Mouse (Mus musculus) olfactory bulb, adult 2 months (tissue): Measurements from ENCODE around the gene Map7. TPM values are rescaled to one million over a fixed set of nuclear protein-coding genes. Genes with fewer than 3 reads are reported as not detected.

Source experiments
- H3K27ac ChIP-seq: fragments of 200-500 bp; 2 replicates; pipeline ENCODE4 v1.5.1; 2012; ENCODE audit warnings: low read depth, low read length; ENCODE audit not compliant: insufficient read depth
- H3K4me1 ChIP-seq: fragments of 200-500 bp; 2 replicates; pipeline ENCODE4 v1.6.1; 2012; ENCODE audit warnings: low read length; ENCODE audit not compliant: control insufficient read depth, insufficient read depth
- H3K4me3 ChIP-seq: fragments of 200-500 bp; 2 replicates; pipeline ENCODE4 v1.5.1; 2012; ENCODE audit warnings: mild to moderate bottlenecking, low read depth, low read length, moderate library complexity; ENCODE audit not compliant: insufficient read depth
- CTCF ChIP-seq: fragments of 200-500 bp; IDR thresholded peaks from 2 replicates; pipeline ENCODE4 v1.5.1; 2012; ENCODE audit warnings: low read depth, mild to moderate bottlenecking, low read length, moderate library complexity; ENCODE audit not compliant: insufficient read depth
- POLR2A ChIP-seq: fragments of 200-500 bp; IDR thresholded peaks from 2 replicates; pipeline ENCODE4 v1.6.1; 2012; ENCODE audit warnings: mild to moderate bottlenecking, low read depth, low read length, moderate library complexity; ENCODE audit not compliant: insufficient read depth
- WGBS: fragments of 180-500 bp; shearing (Covaris S2); methylation state at CpG from one replicate; pipeline ENCODE4 v1.1.7; 2018; 5-methylcytosine and 5-hydroxymethylcytosine counted together
- polyA plus RNA-seq: library from polyadenylated mRNA; stranded (reverse); fragments of >200 nt; gene quantifications from 2 replicates; pipeline ENCODE4 v1.2.4, GENCODE M21; 2012; ENCODE audit warnings: low replicate concordance; ENCODE audit not compliant: missing spikeins, insufficient read depth, insufficient read length

Map7 gene
- polyA plus RNA-seq, 1 experiment = not detected

DNA sequence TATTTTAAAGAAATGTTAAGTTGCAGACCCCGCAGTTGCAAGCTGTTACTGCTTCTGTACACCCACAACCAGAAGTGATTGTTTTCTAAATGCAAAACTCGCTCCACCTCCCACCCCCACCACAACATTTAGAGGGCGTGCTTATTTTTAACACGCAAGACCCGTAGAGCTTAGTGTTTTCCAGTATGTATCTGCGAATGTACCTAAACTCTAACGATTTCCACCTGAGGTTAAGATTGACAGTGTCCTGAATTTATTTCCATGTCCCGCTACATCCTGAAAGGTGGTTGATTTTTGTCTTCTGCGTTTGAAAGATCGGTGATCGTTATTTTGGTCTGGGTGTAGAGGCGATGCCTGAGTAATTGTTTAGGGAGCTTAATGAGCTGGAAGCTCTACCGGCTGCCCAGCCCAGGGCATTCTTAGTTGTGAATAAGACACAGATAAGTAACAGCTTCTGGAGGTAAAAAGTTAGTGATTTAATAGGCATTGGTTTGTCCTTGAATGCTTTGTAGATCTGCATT is 1.6 kb downstream of the Map7 start:
- no peak overlapping the region for H3K27ac ChIP-seq
- H3K4me3 ChIP-seq = peak overlapping the region; percentile 75
- H3K4me1 ChIP-seq = 0 out of 2 replicates have a peak, but pooled peaks cover 2% of the 10 kb centered on the region
- 2% methylated on average over 13 of the region's 13 CpGs for WGBS
- TF ChIP-seq CTCF (no peak), POLR2A (no peak)

DNA sequence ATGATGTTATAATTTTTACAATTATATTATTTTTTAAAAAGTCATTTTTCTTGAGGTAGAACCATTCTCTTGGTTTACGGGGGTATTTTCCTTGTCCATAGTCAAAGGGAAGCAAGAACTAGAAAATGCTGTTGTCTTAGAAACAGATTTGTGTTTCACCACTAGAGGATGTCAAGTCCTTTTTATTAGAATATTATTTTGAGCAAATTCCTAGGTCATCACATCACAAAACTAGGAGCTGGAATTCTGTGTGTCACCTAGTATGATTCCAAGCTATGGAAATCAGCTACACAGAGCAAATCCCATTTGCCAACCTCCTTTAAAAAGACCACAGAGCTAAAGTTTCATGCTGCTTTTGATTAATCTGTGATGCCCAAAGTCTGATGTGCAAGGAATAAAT is 3.9 kb downstream of the Map7 start:
- peaks cover 5% of the 10 kb centered on the region; the same call in 1 of the 2 replicates for H3K4me1 ChIP-seq
- no peak overlapping the region for H3K27ac ChIP-seq
- TF ChIP-seq CTCF = no peak
- TF ChIP-seq POLR2A = no peak
- 77% methylated on average over 1 of the region's 1 CpGs for WGBS
- H3K4me3 ChIP-seq = no peak overlapping the region

DNA sequence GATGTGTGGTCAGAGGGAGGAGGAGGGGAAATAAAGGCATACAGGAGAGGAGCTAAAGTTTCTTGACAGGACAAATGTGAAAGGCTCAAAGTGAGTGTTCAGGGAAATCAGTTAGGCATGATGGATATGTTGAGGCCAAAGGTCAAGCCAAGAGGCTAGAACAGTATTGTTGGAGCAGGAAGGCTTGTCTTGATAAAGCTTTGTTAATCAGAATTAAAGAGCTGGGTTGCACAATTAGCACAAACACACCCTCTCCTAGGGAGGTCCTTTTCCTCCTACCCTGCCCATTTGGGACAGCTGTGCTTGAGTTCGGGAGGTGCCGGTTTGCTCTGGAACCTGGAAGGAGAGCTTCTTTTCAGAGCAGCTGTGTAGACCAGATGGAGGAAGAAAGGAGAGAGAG is 5.2 kb downstream of the Map7 start:
- H3K4me3 ChIP-seq = no peak overlapping the region
- H3K4me1 ChIP-seq = peaks cover 3% of the 10 kb centered on the region; the same call in 1 of the 2 replicates
- 76% methylated on average over 2 of the region's 2 CpGs for WGBS
- TF ChIP-seq CTCF (no peak), POLR2A (no peak)
- H3K27ac ChIP-seq = no peak overlapping the region

DNA sequence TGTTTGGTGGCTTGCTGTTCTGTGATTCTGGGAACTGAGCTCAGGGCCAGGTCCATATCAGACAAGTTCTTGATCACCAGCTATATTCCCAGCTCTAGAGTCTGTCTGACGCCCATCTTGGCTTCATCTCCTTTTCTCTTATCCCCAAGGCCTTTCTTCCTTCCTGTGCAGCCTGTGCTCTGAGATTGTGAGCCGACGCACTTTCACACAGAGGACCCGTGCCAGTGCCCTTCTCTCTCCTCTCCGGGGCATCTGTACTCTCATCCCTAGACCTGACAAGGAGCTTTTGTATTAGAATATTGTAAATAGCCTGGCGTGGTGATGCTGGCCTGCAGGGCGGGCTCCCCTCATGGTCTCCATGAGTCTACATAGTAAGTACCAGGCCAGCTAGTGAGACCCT is 7.1 kb downstream of the Map7 start:
- Histone ChIP-seq H3K27ac (no peak overlapping the region), H3K4me1 (peaks cover 3% of the 10 kb centered on the region; the same call in 1 of the 2 replicates), H3K4me3 (no peak overlapping the region)
- TF ChIP-seq CTCF (no peak), POLR2A (no peak)
- 73% methylated on average over 7 of the region's 7 CpGs for WGBS

DNA sequence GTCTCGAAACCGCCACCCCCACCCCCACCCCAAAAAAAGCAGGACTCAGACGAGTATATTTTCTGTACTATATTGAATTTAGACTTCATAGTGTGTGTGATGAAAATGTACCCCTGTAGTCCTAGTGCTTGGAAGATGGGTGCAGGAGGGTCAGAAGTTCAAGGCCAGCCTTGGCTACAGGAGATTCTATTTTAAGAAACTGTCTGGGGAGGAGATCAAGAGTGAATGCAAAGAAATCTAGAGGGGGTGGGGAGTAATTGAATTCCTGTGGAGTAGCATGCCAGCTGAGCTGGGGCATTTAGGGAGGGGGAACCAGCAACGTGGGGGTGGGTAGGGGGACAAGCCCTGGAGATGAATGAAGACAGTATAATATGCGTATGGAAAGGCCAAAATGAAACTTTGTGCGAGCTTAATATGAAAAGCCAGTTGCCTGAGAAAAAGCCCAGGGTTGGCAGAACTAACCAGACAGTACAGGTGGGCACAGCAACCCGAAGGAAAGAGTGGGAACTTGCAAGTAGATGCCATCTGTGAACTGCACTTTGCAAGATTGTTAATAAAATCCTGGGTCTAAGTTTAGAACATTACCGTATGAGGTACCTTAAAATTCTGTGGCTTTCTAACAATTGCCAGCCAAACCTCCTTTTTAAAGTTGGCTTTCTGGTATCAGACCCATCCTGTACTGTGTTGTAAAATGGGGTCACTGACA is 8.9 kb downstream of the Map7 start:
- Histone ChIP-seq H3K27ac (no peak overlapping the region), H3K4me3 (no peak overlapping the region), H3K4me1 (peaks cover 3% of the 10 kb centered on the region; the same call in 1 of the 2 replicates)
- TF ChIP-seq CTCF (no peak), POLR2A (no peak)
- WGBS = 75% methylated on average over 8 of the region's 8 CpGs

DNA sequence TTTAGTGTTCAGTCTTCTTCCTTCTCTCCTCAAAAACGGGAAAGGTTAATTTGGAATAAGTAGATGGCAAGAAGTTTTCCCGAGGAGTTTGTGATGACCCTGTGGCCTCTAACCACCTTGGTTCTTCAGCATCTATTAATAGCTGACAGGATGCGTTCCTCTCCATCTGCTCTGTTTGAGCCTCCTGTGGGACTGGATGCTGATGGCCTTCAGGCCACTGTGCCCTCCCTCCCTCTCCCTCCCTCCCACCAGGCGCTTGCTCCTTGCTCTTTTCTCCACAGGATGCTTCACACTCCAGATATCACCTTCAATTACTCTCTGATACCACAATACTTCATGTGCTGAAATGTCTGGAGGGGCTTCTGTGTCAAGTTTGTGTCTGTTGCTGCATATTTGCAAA is 10.5 kb downstream of the Map7 start:
- WGBS = 85% methylated on average over 4 of the region's 4 CpGs
- Histone ChIP-seq H3K27ac (no peak overlapping the region), H3K4me3 (no peak overlapping the region), H3K4me1 (peaks cover 3% of the 10 kb centered on the region; the same call in 1 of the 2 replicates)
- TF ChIP-seq CTCF (no peak), POLR2A (no peak)

DNA sequence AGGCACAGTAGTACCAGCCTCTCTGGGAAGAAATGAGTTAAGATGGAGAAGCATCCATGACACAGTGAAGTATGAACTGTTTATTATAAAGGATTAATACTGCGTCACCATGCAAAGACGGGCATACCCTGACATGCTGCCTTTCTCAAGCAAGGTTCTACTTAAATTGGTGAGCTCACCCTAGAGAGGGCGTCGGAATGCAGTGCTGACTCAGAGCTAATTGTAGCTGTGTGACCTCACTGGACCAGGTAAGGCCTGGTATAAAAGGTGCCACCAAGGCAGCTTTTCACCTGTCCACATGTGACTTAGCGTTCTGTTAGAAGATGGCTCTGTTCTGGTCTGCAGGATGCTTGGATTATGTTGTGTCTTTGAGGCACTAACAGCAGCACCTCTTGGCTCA is 11.0 kb downstream of the Map7 start:
- no peak overlapping the region for H3K27ac ChIP-seq
- H3K4me1 ChIP-seq = peaks cover 3% of the 10 kb centered on the region; the same call in 1 of the 2 replicates
- TF ChIP-seq POLR2A = no peak
- TF ChIP-seq CTCF = no peak
- no peak overlapping the region for H3K4me3 ChIP-seq
- 93% methylated on average over 5 of the region's 5 CpGs for WGBS

DNA sequence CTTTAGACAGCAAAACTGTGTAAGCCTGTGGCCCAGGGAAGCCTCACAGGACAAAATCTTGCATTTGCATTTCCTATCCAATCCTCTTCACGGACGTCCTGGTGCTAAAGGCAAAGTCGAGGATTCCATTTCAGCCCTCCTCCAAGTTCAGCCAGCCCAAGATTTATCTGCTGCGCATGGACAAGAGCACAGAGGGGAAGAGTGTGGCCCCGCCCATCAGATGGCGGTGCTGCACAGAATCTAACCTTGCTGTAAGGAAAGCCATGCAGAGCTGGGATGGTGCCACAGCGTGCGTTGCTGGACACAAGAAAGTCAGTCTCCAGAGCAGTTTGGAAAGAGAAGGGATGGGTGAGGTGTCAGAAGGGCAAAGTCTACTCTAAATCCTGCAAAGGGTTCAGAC is 12.6 kb downstream of the Map7 start:
- Histone ChIP-seq H3K4me3 (no peak overlapping the region), H3K27ac (no peak overlapping the region), H3K4me1 (no peaks in the 10 kb centered on the region)
- 87% methylated on average over 8 of the region's 8 CpGs for WGBS
- TF ChIP-seq CTCF = no peak
- TF ChIP-seq POLR2A = no peak

DNA sequence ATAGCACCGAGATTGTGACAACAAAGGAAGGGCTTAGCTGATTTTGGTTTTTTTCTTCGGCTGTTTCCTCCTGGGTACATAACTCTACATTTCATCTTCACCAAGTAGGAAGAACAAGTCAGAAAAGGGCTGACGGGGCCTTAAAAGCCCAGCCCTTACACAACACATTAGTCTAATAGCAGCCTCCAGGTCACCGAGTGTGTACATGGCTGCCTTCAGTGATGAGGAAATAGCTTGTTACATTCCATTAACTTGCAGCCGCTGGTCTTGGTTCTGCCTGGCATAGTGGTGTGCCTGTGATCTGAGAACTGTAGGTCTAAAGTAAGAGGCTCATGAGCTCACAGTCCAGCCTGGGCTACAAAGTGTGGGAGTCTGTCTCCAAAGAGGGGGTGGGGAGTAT is 16.5 kb downstream of the Map7 start:
- WGBS = 93% methylated on average over 5 of the region's 5 CpGs
- no peak for TF ChIP-seq POLR2A
- no peak for TF ChIP-seq CTCF
- H3K4me1 ChIP-seq = peaks cover 2% of the 10 kb centered on the region; the same call in 1 of the 2 replicates
- no peak overlapping the region for H3K4me3 ChIP-seq
- no peak overlapping the region for H3K27ac ChIP-seq

DNA sequence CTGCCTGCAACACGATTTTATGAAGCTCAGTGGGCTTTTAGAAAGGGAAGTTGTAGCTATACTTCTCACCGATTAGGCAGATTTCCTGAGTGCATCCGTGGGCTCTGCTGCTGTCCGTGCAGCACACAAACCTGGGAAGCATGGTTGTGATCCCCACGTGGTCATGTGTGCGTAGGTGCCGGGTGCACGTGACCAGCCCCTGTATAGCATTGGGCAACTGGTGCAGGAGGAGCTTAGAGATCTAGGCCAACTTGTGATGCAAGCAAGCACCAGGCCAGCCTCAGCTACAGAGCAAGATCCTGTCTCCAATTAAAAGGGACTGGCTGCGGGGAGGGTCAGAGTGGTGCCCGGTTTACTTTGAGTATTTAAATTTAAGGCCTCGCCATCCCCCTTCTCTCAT is 18.5 kb downstream of the Map7 start:
- Histone ChIP-seq H3K4me3 (no peak overlapping the region), H3K27ac (no peak overlapping the region), H3K4me1 (peaks cover 8% of the 10 kb centered on the region)
- TF ChIP-seq CTCF (no peak), POLR2A (no peak)
- WGBS = 80% methylated on average over 11 of the region's 11 CpGs
